7 mouse cellular contexts compared by ENCODE assay signal in genomic region chr9:44389273-44389672, GRCm38 (mm10). TPM values are rescaled to one million over a fixed set of nuclear protein-coding genes. Genes with fewer than 3 reads are reported as not detected.
DNase-seq lines count a peak whose midpoint lies in the region; ATAC-seq and TF ChIP-seq lines count a peak whose summit lies in the region.

No protein-coding gene starts in this region.

- H3K36me3 ChIP-seq in kidney, adult 2 months (ENCODE audit: control insufficient read depth, insufficient read depth, low read length), result peaks cover 11% of the 10 kb centered on the region
- H3K36me3 ChIP-seq in kidney, embryonic 15.5 days, result peaks cover 85% of the 10 kb centered on the region
- peaks cover 89% of the 10 kb centered on the region for H3K36me3 ChIP-seq in embryonic facial prominence, embryonic 10.5 days (replicated peaks)
- H3K36me3 ChIP-seq in thymus, adult 2 months (ENCODE audit: control insufficient read depth, insufficient read depth, low read length), result peaks cover 53% of the 10 kb centered on the region

- TF ChIP-seq CTCF in kidney, adult 2 months (conservative IDR thresholded peaks at IDR 0.05; ENCODE audit: insufficient read depth, insufficient read length, low read depth, low read length), result peak; percentile 83
- TF ChIP-seq CTCF in thymus, adult 2 months (IDR thresholded peaks at IDR 0.05; ENCODE audit: borderline replicate concordance, control insufficient read depth, extremely low read depth, insufficient read depth, low read length, poor library complexity), result peak; percentile 76; the same call in 1 of the 2 replicates

- no peak for TF ChIP-seq POLR2A in kidney, adult 2 months (IDR thresholded peaks at IDR 0.05; ENCODE audit: low read depth, low read length)
- no peak for TF ChIP-seq POLR2A in thymus, adult 2 months (IDR thresholded peaks at IDR 0.05; ENCODE audit: control insufficient read depth, extremely low read depth, insufficient read depth, low read length, poor library complexity)

- no peak for ATAC-seq in kidney, embryonic 15.5 days (replicated peaks; ENCODE audit: low FRiP score)
- peak; percentile 51 for ATAC-seq in CD4-positive, CD25-positive, alpha-beta regulatory T cell, adult 4 months

- no peak overlapping the region for H3K4me2 ChIP-seq in kidney, embryonic 15.5 days

- H3K27me3 ChIP-seq in kidney, adult 2 months (replicated peaks; ENCODE audit: control insufficient read depth, insufficient read depth, low read length), result no peaks in the 10 kb centered on the region
- H3K27me3 ChIP-seq in kidney, embryonic 15.5 days, result no peaks in the 10 kb centered on the region
- H3K27me3 ChIP-seq in embryonic facial prominence, embryonic 10.5 days (replicated peaks; ENCODE audit: low read depth, poor library complexity, severe bottlenecking), result no peaks in the 10 kb centered on the region
- no peaks in the 10 kb centered on the region for H3K27me3 ChIP-seq in thymus, adult 2 months (ENCODE audit: control insufficient read depth, insufficient read depth, low read length)

- H3K9ac ChIP-seq in kidney, embryonic 15.5 days, result no peak overlapping the region

- H3K4me1 ChIP-seq in kidney, adult 2 months (ENCODE audit: control insufficient read depth, insufficient read depth, low read length), result no peaks in the 10 kb centered on the region
- H3K4me1 ChIP-seq in kidney, embryonic 15.5 days, result no peaks in the 10 kb centered on the region
- H3K4me1 ChIP-seq in embryonic facial prominence, embryonic 10.5 days, result no peaks in the 10 kb centered on the region
- H3K4me1 ChIP-seq in thymus, adult 2 months (replicated peaks; ENCODE audit: control insufficient read depth, insufficient read depth, low read length), result no peaks in the 10 kb centered on the region

- 48% methylated on average over 8 of the region's 8 CpGs for WGBS in kidney, adult 2 months
- 59% methylated on average over 8 of the region's 8 CpGs for whole genome bisulfite sequencing in kidney, embryonic 15.5 days
- WGBS in embryonic facial prominence, embryonic 10.5 days, result 67% methylated on average over 8 of the region's 8 CpGs
- 59% methylated on average over 8 of the region's 8 CpGs for WGBS in thymus, adult 2 months

- no peak overlapping the region for H3K4me3 ChIP-seq in kidney, adult 2 months (ENCODE audit: insufficient read depth, low read depth, low read length)
- H3K4me3 ChIP-seq in kidney, embryonic 15.5 days (replicated peaks), result no peak overlapping the region
- no peak overlapping the region for H3K4me3 ChIP-seq in embryonic facial prominence, embryonic 10.5 days
- H3K4me3 ChIP-seq in thymus, adult 2 months (ENCODE audit: control insufficient read depth, insufficient read depth, low read length), result no peak overlapping the region

- no peak overlapping the region for H3K27ac ChIP-seq in kidney, adult 2 months (ENCODE audit: insufficient read depth, low read depth, low read length)
- no peak overlapping the region for H3K27ac ChIP-seq in kidney, embryonic 15.5 days
- no peak overlapping the region for H3K27ac ChIP-seq in embryonic facial prominence, embryonic 10.5 days (replicated peaks)
- H3K27ac ChIP-seq in thymus, adult 2 months (ENCODE audit: control insufficient read depth, insufficient read depth, low read length), result no peak overlapping the region

- H3K9me3 ChIP-seq in kidney, embryonic 15.5 days (replicated peaks), result no peaks in the 10 kb centered on the region
- H3K9me3 ChIP-seq in embryonic facial prominence, embryonic 10.5 days, result no peaks in the 10 kb centered on the region

- DNase-seq in kidney, adult 2 months, result peak; percentile 65
- peak; percentile 60 for DNase-seq in MN1 (ENCODE audit: low spot score)
- peak; percentile 42 for DNase-seq in embryonic facial prominence, embryonic 10.5 days (ENCODE audit: low spot score)
- DNase-seq in lung, postnatal 14 days, result peak; percentile 54
- DNase-seq in thymus, adult 2 months, result peak; percentile 64

RNA-seq across cellular contexts. Expression of gene Slc37a4, which starts 7.4 kb away (rescaled TPM):
- polyA plus RNA-seq in kidney, adult 2 months (2012; rRNA removed), result 295 and 303 TPM in 2 replicates
- 47.5 and 48.4 TPM in 2 replicates for polyA plus RNA-seq in kidney, embryonic 15.5 days (2015; fragmentation: Nextera tagmentation; extraction: Ambion mirVana)
- polyA plus RNA-seq in CD4-positive, CD25-positive, alpha-beta regulatory T cell, adult 4 months (2017; shearing (Covaris generic)), result 10 to 100 TPM; 16.1 to 19.7 TPM
- 13.4 and 16.1 TPM in 2 replicates for polyA plus RNA-seq in embryonic facial prominence, embryonic 10.5 days (2016; fragmentation: Nextera tagmentation; extraction: Ambion mirVana)
- polyA plus RNA-seq in thymus, adult 2 months (2012; rRNA removed), result 22.4 and 32.9 TPM in 2 replicates

RNA-seq across cellular contexts. Expression of gene Hyou1, which starts 10.0 kb away (rescaled TPM):
- polyA plus RNA-seq in kidney, adult 2 months (2012; rRNA removed), result 42.3 and 45.0 TPM in 2 replicates
- 43.9 and 48.2 TPM in 2 replicates for polyA plus RNA-seq in kidney, embryonic 15.5 days (2015; fragmentation: Nextera tagmentation; extraction: Ambion mirVana)
- polyA plus RNA-seq in CD4-positive, CD25-positive, alpha-beta regulatory T cell, adult 4 months (2017; shearing (Covaris generic)), result 10 to 100 TPM; 13.6 to 18.3 TPM
- 43.8 and 46.7 TPM in 2 replicates for polyA plus RNA-seq in embryonic facial prominence, embryonic 10.5 days (2016; fragmentation: Nextera tagmentation; extraction: Ambion mirVana)
- 74.4 and 75.5 TPM in 2 replicates for polyA plus RNA-seq in thymus, adult 2 months (2012; rRNA removed)

RNA-seq across cellular contexts. Expression of gene Rps25, which starts 17.7 kb away (rescaled TPM):
- polyA plus RNA-seq in kidney, adult 2 months (2012; rRNA removed), result 192 and 299 TPM in 2 replicates
- 1,882 and 2,019 TPM in 2 replicates for polyA plus RNA-seq in kidney, embryonic 15.5 days (2015; fragmentation: Nextera tagmentation; extraction: Ambion mirVana)
- 1,000 to 10,000 TPM; 2,962 to 3,624 TPM for polyA plus RNA-seq in CD4-positive, CD25-positive, alpha-beta regulatory T cell, adult 4 months (2017; shearing (Covaris generic))
- 2,417 and 2,419 TPM in 2 replicates for polyA plus RNA-seq in embryonic facial prominence, embryonic 10.5 days (2016; fragmentation: Nextera tagmentation; extraction: Ambion mirVana)
- 220 and 258 TPM in 2 replicates for polyA plus RNA-seq in thymus, adult 2 months (2012; rRNA removed)

RNA-seq across cellular contexts. Expression of gene Trappc4, which starts 18.1 kb away (rescaled TPM):
- 50.1 and 55.9 TPM in 2 replicates for polyA plus RNA-seq in kidney, adult 2 months (2012; rRNA removed)
- polyA plus RNA-seq in kidney, embryonic 15.5 days (2015; fragmentation: Nextera tagmentation; extraction: Ambion mirVana), result 135 and 138 TPM in 2 replicates
- polyA plus RNA-seq in CD4-positive, CD25-positive, alpha-beta regulatory T cell, adult 4 months (2017; shearing (Covaris generic)), result 100 to 1,000 TPM; 143 to 153 TPM
- 178 and 179 TPM in 2 replicates for polyA plus RNA-seq in embryonic facial prominence, embryonic 10.5 days (2016; fragmentation: Nextera tagmentation; extraction: Ambion mirVana)
- polyA plus RNA-seq in thymus, adult 2 months (2012; rRNA removed), result 49.1 and 57.4 TPM in 2 replicates

RNA-seq across cellular contexts. Expression of gene Vps11, which starts 27.8 kb away (rescaled TPM):
- 31.2 and 34.1 TPM in 2 replicates for polyA plus RNA-seq in kidney, adult 2 months (2012; rRNA removed)
- polyA plus RNA-seq in kidney, embryonic 15.5 days (2015; fragmentation: Nextera tagmentation; extraction: Ambion mirVana), result 30.4 and 32.9 TPM in 2 replicates
- 10 to 100 TPM; 55.6 to 86.7 TPM for polyA plus RNA-seq in CD4-positive, CD25-positive, alpha-beta regulatory T cell, adult 4 months (2017; shearing (Covaris generic))
- polyA plus RNA-seq in embryonic facial prominence, embryonic 10.5 days (2016; fragmentation: Nextera tagmentation; extraction: Ambion mirVana), result 30.7 and 30.9 TPM in 2 replicates
- 37.9 and 40.8 TPM in 2 replicates for polyA plus RNA-seq in thymus, adult 2 months (2012; rRNA removed)
